Mouse (Mus musculus) testis, postnatal 10 days (tissue): Measurements from ENCODE around the gene D430041D05Rik.

Experiments
- DNase-seq: peaks from one replicate; pipeline ENCODE4 v3.0.0; 2021; ENCODE audit warnings: low spot score

The D430041D05Rik gene

GRCm38 (mm10) chr2:104191723-104192122 lies 219.1 kb downstream of the D430041D05Rik start:
- DNase-seq, result no peak

- DNase-seq, result no peak
Measured at GRCm38 (mm10) chr2:104188859-104189258, 222.0 kb downstream of the D430041D05Rik start.

DNA sequence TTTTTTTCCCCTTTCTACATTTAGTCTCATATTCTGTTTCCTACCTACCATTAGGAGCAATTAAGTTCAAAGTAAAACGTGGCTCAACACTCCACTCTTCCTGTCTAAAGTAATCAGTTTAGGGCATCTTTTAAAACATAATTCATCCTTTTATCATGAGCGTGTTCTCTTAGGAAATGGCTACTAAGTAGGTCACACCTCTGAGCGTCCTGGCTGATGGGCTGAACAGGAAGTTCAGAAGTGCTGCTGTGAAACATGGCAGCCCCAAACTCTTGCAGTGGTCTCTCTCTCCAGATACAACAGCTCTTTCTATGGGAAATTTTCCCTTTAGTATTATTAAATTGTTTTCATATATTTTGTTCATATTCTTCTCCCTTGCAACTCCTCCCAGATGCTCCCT lies 223.7 kb downstream of the D430041D05Rik start:
- no peak for DNase-seq

DNA sequence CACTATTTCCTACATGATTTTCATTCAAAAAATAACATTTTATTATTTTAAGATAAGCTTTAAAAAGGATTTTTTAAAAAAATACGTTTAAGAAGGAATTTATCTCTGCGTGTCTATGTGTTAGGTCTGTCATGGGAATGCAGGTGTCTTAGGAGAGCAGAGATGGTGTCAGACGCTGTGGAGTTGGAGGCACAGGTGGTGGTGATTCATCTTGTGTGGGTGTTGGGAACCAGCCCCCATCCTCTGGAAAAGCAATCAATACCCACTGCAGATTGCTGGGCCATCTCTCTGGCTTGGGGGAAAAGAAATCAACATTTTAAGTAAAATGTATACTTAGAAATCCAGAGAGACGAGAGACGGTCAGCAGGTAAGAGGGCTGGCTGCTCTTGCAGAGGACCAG lies 225.2 kb downstream of the D430041D05Rik start:
- DNase-seq, result no peak

GRCm38 (mm10) chr2:104184296-104184695 lies 226.5 kb downstream of the D430041D05Rik start:
- DNase-seq, result no peak

- no peak for DNase-seq
Measured at GRCm38 (mm10) chr2:104183246-104183845, 227.5 kb downstream of the D430041D05Rik start.

DNA sequence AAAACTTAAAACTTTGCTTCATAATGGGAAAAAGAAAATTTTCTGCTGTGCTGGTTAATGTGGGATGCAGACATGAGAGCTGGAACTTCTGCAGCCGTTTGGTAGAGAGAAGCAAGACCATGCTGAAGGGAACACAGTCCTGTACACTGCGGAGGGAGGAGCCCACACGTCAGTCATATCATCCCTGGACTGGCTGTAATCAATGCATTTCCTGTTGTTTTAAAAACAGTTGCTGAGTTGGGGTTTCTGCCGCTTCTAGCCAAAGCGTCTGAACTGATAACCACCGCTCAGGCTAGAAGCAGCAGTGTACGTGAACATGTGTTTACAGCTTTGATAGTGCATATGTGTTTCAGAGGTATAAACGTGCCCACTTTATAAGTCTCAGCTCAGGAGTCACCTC lies 231.2 kb downstream of the D430041D05Rik start:
- no peak for DNase-seq

DNA sequence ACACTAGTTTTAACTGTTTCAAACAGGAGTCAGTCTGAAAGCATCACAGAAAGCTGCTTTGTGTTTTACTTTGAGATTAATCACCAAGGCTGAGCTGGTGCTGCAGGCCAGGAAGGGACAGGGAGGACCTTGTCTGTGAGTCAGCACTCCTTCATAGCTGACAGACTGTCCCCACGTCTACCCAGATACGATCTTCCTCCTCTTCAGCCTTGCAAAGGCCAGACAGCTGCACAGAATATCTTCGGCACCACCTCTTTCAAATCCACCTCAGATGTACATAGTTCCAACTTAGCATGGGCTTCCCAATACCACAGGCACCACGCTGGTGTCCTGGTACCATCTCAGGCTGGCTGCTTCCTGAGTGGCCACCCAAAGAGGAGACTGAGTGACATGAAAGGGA lies 232.6 kb downstream of the D430041D05Rik start:
- no peak for DNase-seq

DNA sequence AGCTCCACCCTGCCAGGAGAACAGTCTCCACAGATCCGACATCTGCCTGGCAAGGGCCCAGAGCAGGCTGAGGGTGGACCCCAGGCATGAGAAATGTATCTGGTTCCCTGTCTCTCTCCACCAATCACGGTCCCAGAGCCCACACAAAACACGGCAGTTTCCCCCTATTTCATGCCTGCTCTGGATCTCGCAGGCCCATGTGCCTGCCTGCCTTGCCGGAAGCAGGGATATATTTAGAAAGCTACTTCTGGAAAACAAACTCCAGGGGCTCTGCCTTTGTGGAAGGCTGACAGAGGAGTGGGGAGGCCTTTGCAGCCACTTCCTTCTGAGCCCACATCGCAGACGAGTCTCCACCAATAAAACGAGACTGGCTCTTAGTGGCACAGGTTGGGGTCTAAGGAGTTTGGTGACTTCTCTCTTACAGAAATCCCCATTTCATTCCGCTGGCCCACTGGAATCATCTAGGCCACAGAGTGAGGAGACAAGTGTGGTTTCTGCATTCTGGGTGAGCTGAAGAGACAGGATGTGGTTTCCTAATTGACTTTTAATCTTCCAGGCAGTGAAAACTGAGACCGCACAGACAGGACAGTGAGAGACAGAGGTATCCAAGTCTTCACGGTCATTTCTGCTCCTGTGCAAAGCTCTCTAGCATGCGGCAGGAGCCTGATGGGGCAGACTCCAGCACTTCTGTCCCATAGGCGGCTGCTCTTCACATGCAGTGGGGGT lies 233.7 kb downstream of the D430041D05Rik start:
- DNase-seq, result peak; percentile 52

GRCm38 (mm10) chr2:104176166-104176978 lies 234.4 kb downstream of the D430041D05Rik start:
- DNase-seq, result no peak

DNA sequence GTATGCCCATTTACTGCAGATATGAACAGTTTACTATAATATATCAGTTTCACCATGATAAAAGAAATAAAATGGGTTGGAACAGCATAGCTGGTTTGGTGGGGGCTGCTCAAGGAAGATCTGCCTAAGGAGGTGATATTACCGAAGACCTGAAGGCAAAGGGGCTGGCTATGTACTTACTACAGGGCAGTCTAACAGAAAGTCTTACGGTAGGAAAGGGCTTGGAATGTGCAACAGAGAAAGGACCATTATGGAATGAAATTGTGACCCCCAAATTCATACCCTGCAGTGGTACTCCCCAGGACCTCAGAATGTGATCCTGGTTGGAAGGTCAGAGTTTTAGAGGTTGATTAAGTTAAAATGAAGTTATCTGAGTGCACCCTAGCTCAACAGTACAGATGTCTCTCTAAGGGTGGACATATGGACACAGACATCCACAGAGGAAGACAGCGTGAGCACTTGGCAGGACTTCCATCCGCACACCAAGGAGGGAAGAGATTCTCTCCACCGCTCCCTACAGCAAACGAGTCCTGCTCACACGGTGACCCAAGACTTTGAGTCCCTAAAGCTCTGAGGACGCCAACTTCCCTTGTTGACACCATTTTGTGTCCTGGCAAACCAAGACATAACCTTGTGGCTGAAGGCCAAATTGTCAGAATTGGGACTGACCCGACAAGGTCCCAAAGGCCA lies 235.2 kb downstream of the D430041D05Rik start:
- no peak for DNase-seq

DNA sequence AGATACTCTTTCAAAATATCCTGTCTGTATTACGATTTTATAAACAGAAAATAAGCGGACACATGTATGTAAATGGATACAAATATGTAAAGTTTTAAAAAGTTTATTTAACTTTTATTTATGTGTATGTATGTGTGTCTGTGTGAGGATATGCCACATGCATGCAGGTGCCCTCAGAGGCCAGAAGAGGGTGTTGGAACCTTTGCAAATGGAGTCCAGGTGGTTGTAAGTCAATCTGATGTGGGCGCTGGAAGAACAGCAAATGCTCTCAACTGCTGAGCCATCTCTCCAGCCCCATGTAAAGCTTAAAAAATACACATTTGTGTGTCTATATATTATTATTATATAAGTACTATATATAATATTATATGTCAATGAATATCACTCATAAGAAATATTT lies 237.4 kb downstream of the D430041D05Rik start:
- DNase-seq, result no peak

- DNase-seq, result no peak
Measured at GRCm38 (mm10) chr2:104172695-104173348, 238.0 kb downstream of the D430041D05Rik start.

DNA sequence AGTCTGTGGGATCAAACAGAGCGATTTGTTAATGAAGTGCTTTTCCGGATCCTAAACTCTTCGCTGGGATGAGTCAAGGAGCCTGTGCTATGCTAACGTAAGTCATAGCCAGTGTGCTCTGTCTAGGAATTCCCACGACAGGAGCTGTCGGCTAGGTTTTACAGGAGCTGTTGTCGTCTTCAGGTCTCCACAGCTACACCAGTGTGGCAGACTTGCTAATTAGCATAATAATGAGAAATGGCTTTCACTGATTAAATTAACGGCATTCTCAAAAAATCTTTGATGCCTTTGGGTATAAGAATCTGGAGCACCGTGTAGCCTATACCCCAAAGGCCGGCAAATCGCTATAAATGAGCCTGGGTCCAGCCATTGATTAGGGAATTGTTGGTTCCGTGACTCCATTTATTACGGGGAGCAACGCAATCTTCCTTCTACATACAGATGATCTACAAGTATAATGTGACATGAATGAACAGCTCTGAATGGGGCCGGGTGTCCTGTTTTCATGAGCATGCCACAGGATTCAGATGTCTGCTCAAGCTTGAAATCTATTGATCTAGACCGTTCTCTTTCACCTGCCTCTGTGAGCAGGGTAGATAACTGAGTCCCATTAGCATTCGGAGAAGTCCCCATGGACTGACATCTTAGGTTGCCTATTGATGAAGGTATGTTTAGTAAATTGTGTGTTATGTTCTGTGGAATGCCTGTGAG lies 242.5 kb downstream of the D430041D05Rik start:
- DNase-seq, result no peak

GRCm38 (mm10) chr2:104167765-104168164 lies 243.0 kb downstream of the D430041D05Rik start:
- no peak for DNase-seq

DNA sequence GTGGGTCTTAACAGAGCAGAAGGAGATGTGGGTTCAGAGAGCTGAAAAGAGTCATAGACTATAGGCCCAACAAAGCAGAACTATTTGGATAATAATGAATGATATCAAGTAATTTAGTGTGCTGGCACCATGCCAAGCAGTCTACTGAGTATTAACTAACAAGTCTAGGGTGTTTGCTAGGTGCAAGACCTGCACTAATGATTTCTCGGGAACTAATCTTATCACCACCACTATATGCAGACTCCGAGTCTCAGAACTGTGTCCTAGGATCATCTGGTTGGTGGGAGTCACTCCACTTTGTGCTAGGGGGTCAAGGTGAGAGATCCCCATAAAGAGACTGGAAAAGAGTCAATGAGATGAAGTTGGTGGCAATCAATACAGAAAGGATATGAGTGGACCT lies 245.2 kb downstream of the D430041D05Rik start:
- no peak for DNase-seq

GRCm38 (mm10) chr2:104163978-104164487 lies 246.8 kb downstream of the D430041D05Rik start:
- no peak for DNase-seq

GRCm38 (mm10) chr2:104163418-104163817 lies 247.4 kb downstream of the D430041D05Rik start:
- no peak for DNase-seq

GRCm38 (mm10) chr2:104157831-104158230 lies 253.0 kb downstream of the D430041D05Rik start:
- DNase-seq, result no peak

GRCm38 (mm10) chr2:104153876-104154275 lies 256.9 kb downstream of the D430041D05Rik start:
- no peak for DNase-seq

GRCm38 (mm10) chr2:104153345-104153744 lies 257.5 kb downstream of the D430041D05Rik start:
- no peak for DNase-seq
